Mouse (Mus musculus): ENCODE measurements around the gene Swap70. TPM values are rescaled to one million over a fixed set of nuclear protein-coding genes. Genes with fewer than 3 reads are reported as not detected.

The Swap70 gene
- polyA plus RNA-seq, 1 experiment: 38.2 TPM

GRCm38 (mm10) chr7:110253861-110254260 is 32.4 kb downstream of the Swap70 start:
- 77% methylated on average over 2 of the region's 2 CpGs for WGBS
- Histone ChIP-seq H3K4me3 (replicated peaks; ENCODE audit: extremely low read depth, low read depth, low read length) (no peak overlapping the region), H3K4me1 (ENCODE audit: control insufficient read depth, insufficient read depth, low read length) (peaks cover 15% of the 10 kb centered on the region)
- TF ChIP-seq CTCF (IDR thresholded peaks at IDR 0.05; ENCODE audit: insufficient read depth, low read length) (no peak), POLR2A (IDR thresholded peaks at IDR 0.05; ENCODE audit: borderline replicate concordance, extremely low read depth, low read depth, low read length) (no peak)
- DNase-seq: no peak

GRCm38 (mm10) chr7:110254395-110254794 is 32.9 kb downstream of the Swap70 start:
- H3K4me3 ChIP-seq (replicated peaks; ENCODE audit: extremely low read depth, low read depth, low read length): no peak overlapping the region
- H3K4me1 ChIP-seq (ENCODE audit: control insufficient read depth, insufficient read depth, low read length): peaks cover 17% of the 10 kb centered on the region
- TF ChIP-seq CTCF (IDR thresholded peaks at IDR 0.05; ENCODE audit: insufficient read depth, low read length): no peak
- no peak for TF ChIP-seq POLR2A (IDR thresholded peaks at IDR 0.05; ENCODE audit: borderline replicate concordance, extremely low read depth, low read depth, low read length)
- 54% methylated on average over 5 of the region's 5 CpGs for WGBS
- DNase-seq: no peak

- TF ChIP-seq POLR2A (IDR thresholded peaks at IDR 0.05; ENCODE audit: borderline replicate concordance, extremely low read depth, low read depth, low read length) (no peak), CTCF (IDR thresholded peaks at IDR 0.05; ENCODE audit: insufficient read depth, low read length) (no peak)
- Histone ChIP-seq H3K4me3 (replicated peaks; ENCODE audit: extremely low read depth, low read depth, low read length) (no peak overlapping the region), H3K4me1 (ENCODE audit: control insufficient read depth, insufficient read depth, low read length) (peaks cover 34% of the 10 kb centered on the region)
- WGBS: 62% methylated on average over 2 of the region's 2 CpGs
- no peak for DNase-seq
Measured at GRCm38 (mm10) chr7:110257059-110257458, 35.5 kb downstream of the Swap70 start.

GRCm38 (mm10) chr7:110258196-110258950 is 36.9 kb downstream of the Swap70 start:
- Histone ChIP-seq H3K4me1 (ENCODE audit: control insufficient read depth, insufficient read depth, low read length) (peaks cover 41% of the 10 kb centered on the region), H3K4me3 (replicated peaks; ENCODE audit: extremely low read depth, low read depth, low read length) (no peak overlapping the region)
- TF ChIP-seq CTCF (IDR thresholded peaks at IDR 0.05; ENCODE audit: insufficient read depth, low read length) (no peak), POLR2A (IDR thresholded peaks at IDR 0.05; ENCODE audit: borderline replicate concordance, extremely low read depth, low read depth, low read length) (no peak)
- DNase-seq: no peak
- 69% methylated on average over 11 of the region's 11 CpGs for WGBS

GRCm38 (mm10) chr7:110259966-110260711 is 38.6 kb downstream of the Swap70 start:
- no peak for TF ChIP-seq POLR2A (IDR thresholded peaks at IDR 0.05; ENCODE audit: borderline replicate concordance, extremely low read depth, low read depth, low read length)
- no peak for TF ChIP-seq CTCF (IDR thresholded peaks at IDR 0.05; ENCODE audit: insufficient read depth, low read length)
- WGBS: 18% methylated on average over 4 of the region's 4 CpGs
- Histone ChIP-seq H3K4me1 (ENCODE audit: control insufficient read depth, insufficient read depth, low read length) (peaks cover 39% of the 10 kb centered on the region), H3K4me3 (replicated peaks; ENCODE audit: extremely low read depth, low read depth, low read length) (no peak overlapping the region)
- peak; percentile 44 for DNase-seq

GRCm38 (mm10) chr7:110261807-110262206 is 40.3 kb downstream of the Swap70 start:
- TF ChIP-seq CTCF (IDR thresholded peaks at IDR 0.05; ENCODE audit: insufficient read depth, low read length) (no peak), POLR2A (IDR thresholded peaks at IDR 0.05; ENCODE audit: borderline replicate concordance, extremely low read depth, low read depth, low read length) (no peak)
- 21% methylated on average over 4 of the region's 4 CpGs for WGBS
- no peak for DNase-seq
- Histone ChIP-seq H3K4me3 (replicated peaks; ENCODE audit: extremely low read depth, low read depth, low read length) (no peak overlapping the region), H3K4me1 (ENCODE audit: control insufficient read depth, insufficient read depth, low read length) (peaks cover 39% of the 10 kb centered on the region)

GRCm38 (mm10) chr7:110262661-110263060 is 41.1 kb downstream of the Swap70 start:
- no peak for TF ChIP-seq POLR2A (IDR thresholded peaks at IDR 0.05; ENCODE audit: borderline replicate concordance, extremely low read depth, low read depth, low read length)
- no peak for TF ChIP-seq CTCF (IDR thresholded peaks at IDR 0.05; ENCODE audit: insufficient read depth, low read length)
- H3K4me3 ChIP-seq (replicated peaks; ENCODE audit: extremely low read depth, low read depth, low read length): no peak overlapping the region
- 46% methylated on average over 1 of the region's 1 CpGs for WGBS
- peaks cover 36% of the 10 kb centered on the region for H3K4me1 ChIP-seq (ENCODE audit: control insufficient read depth, insufficient read depth, low read length)
- DNase-seq: no peak

- peaks cover 31% of the 10 kb centered on the region for H3K4me1 ChIP-seq (ENCODE audit: control insufficient read depth, insufficient read depth, low read length)
- 20% methylated on average over 1 of the region's 1 CpGs for WGBS
- no peak for DNase-seq
Measured at GRCm38 (mm10) chr7:110263474-110263873, 42.0 kb downstream of the Swap70 start.

GRCm38 (mm10) chr7:110265796-110266195 is 44.3 kb downstream of the Swap70 start:
- no peak overlapping the region for H3K4me3 ChIP-seq (replicated peaks; ENCODE audit: extremely low read depth, low read depth, low read length)
- peaks cover 19% of the 10 kb centered on the region for H3K4me1 ChIP-seq (ENCODE audit: control insufficient read depth, insufficient read depth, low read length)
- WGBS: 15% methylated on average over 7 of the region's 7 CpGs
- peak; percentile 95 for TF ChIP-seq CTCF (IDR thresholded peaks at IDR 0.05; ENCODE audit: insufficient read depth, low read length)
- 0 out of 2 replicates have a peak, but pooled peaks have one; percentile 10 for TF ChIP-seq POLR2A (IDR thresholded peaks at IDR 0.05; ENCODE audit: borderline replicate concordance, extremely low read depth, low read depth, low read length)
- DNase-seq: peak; percentile 91

More at GRCm38 (mm10) chr7:110263474-110263873, 42.0 kb downstream of the Swap70 start:
- H3K4me3 ChIP-seq (replicated peaks; ENCODE audit: extremely low read depth, low read depth, low read length): no peak overlapping the region
- TF ChIP-seq POLR2A (IDR thresholded peaks at IDR 0.05; ENCODE audit: borderline replicate concordance, extremely low read depth, low read depth, low read length): no peak
- TF ChIP-seq CTCF (IDR thresholded peaks at IDR 0.05; ENCODE audit: insufficient read depth, low read length): no peak
